Mouse (Mus musculus) liver, embryonic 14.5 days (tissue): ENCODE measurements around the gene Ddost. TPM values are rescaled to one million over a fixed set of nuclear protein-coding genes. Genes with fewer than 3 reads are reported as not detected.

Source experiments
- ATAC-seq: fragments of 200-750 bp; cut with Nextera tagmentation; 2 replicates; pipeline ENCODE4 v1.8.0; 2017; ENCODE audit warnings: moderate number of reproducible peaks, mild to moderate bottlenecking, moderate library complexity; ENCODE audit not compliant: insufficient read depth
- DNase-seq, 3 experiments: peaks; one replicate each; pipeline ENCODE4 v3.0.0-alpha.2; 2012 to 2013; ENCODE audit warnings: low read depth in 3 of 3, low spot score in 3 of 3
- H3K27ac ChIP-seq: fragments of 300-500 bp; sonication (generic); 2 replicates; pipeline ENCODE4 v1.5.1; 2014; ENCODE audit warnings: moderate library complexity, mild to moderate bottlenecking, control low read depth, inconsistent platforms
- H3K27me3 ChIP-seq: fragments of 300-500 bp; sonication (generic); 2 replicates; pipeline ENCODE4 v1.6.1; 2014; ENCODE audit warnings: mild to moderate bottlenecking, low read length, moderate library complexity; ENCODE audit not compliant: control insufficient read depth, insufficient read depth
- H3K36me3 ChIP-seq: fragments of 300-500 bp; sonication (generic); replicated peaks from 2 replicates; pipeline ENCODE4 v1.6.1; 2014; ENCODE audit warnings: low read depth; ENCODE audit not compliant: control insufficient read depth, insufficient read depth
- H3K4me1 ChIP-seq, 2 experiments: fragments of 200-500 bp in 1 of 2; fragments of 300-500 bp in 1 of 2; sonication (generic) in 1 of 2; replicated peaks; 2 replicates each; pipeline ENCODE4 v1.6.1; 2012 to 2014; ENCODE audit warnings: antibody characterized with exemption in 1 of 2, inconsistent platforms in 1 of 2, low read length in 1 of 2; ENCODE audit not compliant: control insufficient read depth in 2 of 2, insufficient read depth in 2 of 2
- H3K4me2 ChIP-seq: fragments of 300-500 bp; sonication (generic); 2 replicates; pipeline ENCODE4 v1.6.1; 2014; ENCODE audit warnings: low read depth, mild to moderate bottlenecking, control low read depth, moderate library complexity
- H3K4me3 ChIP-seq, 2 experiments: fragments of 200-500 bp in 1 of 2; fragments of 300-500 bp in 1 of 2; sonication (generic) in 1 of 2; 2 replicates each; pipeline ENCODE4 v1.5.1; 2012 to 2014; ENCODE audit warnings: low read depth in 2 of 2, low read length in 2 of 2, mild to moderate bottlenecking in 2 of 2, control low read depth in 1 of 2, inconsistent platforms in 1 of 2, moderate library complexity in 1 of 2; ENCODE audit not compliant: insufficient read depth in 1 of 2
- H3K9ac ChIP-seq: fragments of 300-500 bp; sonication (generic); replicated peaks from 2 replicates; pipeline ENCODE4 v1.6.1; 2014; ENCODE audit warnings: mild to moderate bottlenecking, control low read depth, moderate library complexity
- H3K9me3 ChIP-seq: fragments of 300-500 bp; sonication (generic); 2 replicates; pipeline ENCODE4 v1.6.1; 2016; ENCODE audit warnings: low read length, mixed read lengths; ENCODE audit not compliant: control insufficient read depth
- CTCF ChIP-seq: IDR thresholded peaks from 2 replicates; pipeline ENCODE4 v1.5.1; 2016; ENCODE audit warnings: antibody characterized with exemption, low read depth, control low read depth
- EP300 ChIP-seq: IDR thresholded peaks from 2 replicates; pipeline ENCODE4 v1.6.1; 2016; ENCODE audit warnings: antibody characterized with exemption, low read depth
- WGBS: fragments of 180-500 bp; shearing (Covaris S2); extraction: QIAGEN DNeasy Blood & Tissue Kit; methylation state at CpG from one replicate; pipeline ENCODE4 v1.1.7; 2014; ENCODE audit not compliant: insufficient replicate concordance; 5-methylcytosine and 5-hydroxymethylcytosine counted together
- microRNA-seq: library from miRNA; unstranded; fragments of <30 nt; microRNA quantifications from one replicate; pipeline ENCODE4, GENCODE M21; 2016
- polyA plus RNA-seq, 2 experiments: library from polyadenylated mRNA; depleted of rRNA in 1 of 2; stranded (reverse) in 1 of 2; unstranded in 1 of 2; fragments of >200 nt; fragmentation: Nextera tagmentation in 1 of 2; extraction: Ambion mirVana in 1 of 2; gene quantifications; 2 replicates each; pipeline versions ENCODE4 v1.2.1 to v1.2.3; 2012 to 2014

The Ddost gene
- polyA plus RNA-seq, 2 experiments: 91.7 to 135 TPM

DNA sequence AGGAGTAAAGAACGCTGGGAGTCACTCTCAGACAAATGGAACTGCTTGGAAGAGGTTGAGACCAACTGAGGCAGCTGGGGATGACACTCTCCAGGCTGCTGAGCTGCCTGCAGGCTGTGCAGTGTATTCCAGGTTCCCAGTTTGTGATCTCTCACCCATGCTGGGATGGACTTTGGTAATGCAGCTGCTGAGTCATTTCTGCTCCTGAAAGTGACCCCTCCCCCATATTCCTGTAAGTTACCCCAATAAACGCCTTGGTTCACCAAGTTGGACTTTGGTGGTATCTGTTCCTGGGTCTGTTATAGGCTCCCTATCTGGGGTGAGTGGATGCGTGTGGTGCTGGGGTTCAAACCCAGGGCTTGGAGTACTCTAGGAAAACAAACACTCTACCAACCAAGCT, 53.6 kb downstream of the Ddost start:
- Histone ChIP-seq H3K4me1 (no peaks in the 10 kb centered on the region), H3K36me3 (no peaks in the 10 kb centered on the region), H3K9me3 (no peaks in the 10 kb centered on the region), H3K4me3 (no peak overlapping the region), H3K9ac (no peak overlapping the region), H3K27me3 (no peaks in the 10 kb centered on the region), H3K4me2 (no peak overlapping the region), H3K27ac (no peak overlapping the region)
- ATAC-seq (no peak), DNase-seq (no peak)
- 53% methylated on average over 3 of the region's 3 CpGs for WGBS
- TF ChIP-seq EP300 (no peak), CTCF (no peak)

GRCm38 (mm10) chr4:138361370-138361821, 56.9 kb downstream of the Ddost start:
- H3K36me3 ChIP-seq: no peaks in the 10 kb centered on the region
- no peak overlapping the region for H3K4me3 ChIP-seq
- ATAC-seq (no peak), DNase-seq (no peak)
- no peak for TF ChIP-seq EP300
- TF ChIP-seq CTCF: no peak
- no peak overlapping the region for H3K9ac ChIP-seq
- no peaks in the 10 kb centered on the region for H3K27me3 ChIP-seq
- no peak overlapping the region for H3K4me2 ChIP-seq
- no peaks in the 10 kb centered on the region for H3K4me1 ChIP-seq
- 29% methylated on average over 11 of the region's 11 CpGs for WGBS
- no peaks in the 10 kb centered on the region for H3K9me3 ChIP-seq
- H3K27ac ChIP-seq: no peak overlapping the region

Small RNA genes lying within 50 kb of the gene (microRNA-seq; reads per million reads assigned to microRNA genes)
- gene Gm27646 (not detected), gene Mir7019 (not detected)

Other genes starting within 250 kb of the Ddost start
- 25.2 and 34.7 TPM in 2 replicates for gene Hp1bp3, start 88.4 kb upstream of the Ddost start, polyA plus RNA-seq (2012; rRNA removed)
- gene Hp1bp3, start 88.4 kb upstream of the Ddost start, polyA plus RNA-seq (2014; fragmentation: Nextera tagmentation; extraction: Ambion mirVana): 36.1 and 41.9 TPM in 2 replicates
- gene Sh2d5, start 54.3 kb upstream of the Ddost start, polyA plus RNA-seq (2012; rRNA removed): 0.68 and 1.2 TPM in 2 replicates
- 0.27 and 0.47 TPM in 2 replicates for gene Sh2d5, start 54.3 kb upstream of the Ddost start, polyA plus RNA-seq (2014; fragmentation: Nextera tagmentation; extraction: Ambion mirVana)
- gene Kif17, start 54.3 kb upstream of the Ddost start, polyA plus RNA-seq (2012; rRNA removed): 0.12 and 0.19 TPM in 2 replicates
- gene Kif17, start 54.3 kb upstream of the Ddost start, polyA plus RNA-seq (2014; fragmentation: Nextera tagmentation; extraction: Ambion mirVana): 0.06 and 0.18 TPM in 2 replicates
- 13.2 and 14.3 TPM in 2 replicates for gene Pink1, start 21.6 kb downstream of the Ddost start, polyA plus RNA-seq (2012; rRNA removed)
- gene Pink1, start 21.6 kb downstream of the Ddost start, polyA plus RNA-seq (2014; fragmentation: Nextera tagmentation; extraction: Ambion mirVana): 15.7 and 19.2 TPM in 2 replicates
- 2.6 and 2.7 TPM in 2 replicates for gene Cda, start 63.3 kb downstream of the Ddost start, polyA plus RNA-seq (2012; rRNA removed)
- 3.3 and 3.7 TPM in 2 replicates for gene Cda, start 63.3 kb downstream of the Ddost start, polyA plus RNA-seq (2014; fragmentation: Nextera tagmentation; extraction: Ambion mirVana)
- not detected in 2 replicates for gene Fam43b, start 91.8 kb downstream of the Ddost start, polyA plus RNA-seq (2012; rRNA removed)
- gene Fam43b, start 91.8 kb downstream of the Ddost start, polyA plus RNA-seq (2014; fragmentation: Nextera tagmentation; extraction: Ambion mirVana): not detected in 2 replicates
- gene Mul1, start 129.9 kb downstream of the Ddost start, polyA plus RNA-seq (2012; rRNA removed): 3.8 and 4.3 TPM in 2 replicates
- 7.7 and 8.7 TPM in 2 replicates for gene Mul1, start 129.9 kb downstream of the Ddost start, polyA plus RNA-seq (2014; fragmentation: Nextera tagmentation; extraction: Ambion mirVana)
- gene Camk2n1, start 149.6 kb downstream of the Ddost start, polyA plus RNA-seq (2012; rRNA removed): 2.3 and 2.6 TPM in 2 replicates
- gene Camk2n1, start 149.6 kb downstream of the Ddost start, polyA plus RNA-seq (2014; fragmentation: Nextera tagmentation; extraction: Ambion mirVana): 1.1 TPM in 2 replicates